Mouse (Mus musculus) lung, adult 2 months (tissue): Measurements from ENCODE around the gene Zkscan17. TPM values are rescaled to one million over a fixed set of nuclear protein-coding genes. Genes with fewer than 3 reads are reported as not detected.

Source experiments
- DNase-seq: peaks from one replicate; pipeline ENCODE4 v3.0.0; 2022
- H3K4me1 ChIP-seq: fragments of 200-500 bp; 2 replicates; pipeline ENCODE4 v1.6.1; 2011; ENCODE audit warnings: low read length; ENCODE audit not compliant: control insufficient read depth, insufficient read depth
- H3K4me3 ChIP-seq: fragments of 200-500 bp; replicated peaks from 2 replicates; pipeline ENCODE3; 2011; ENCODE audit warnings: low read depth, mild to moderate bottlenecking, control low read depth, low read length; ENCODE audit errors: extremely low read depth
- CTCF ChIP-seq: fragments of 200-500 bp; IDR thresholded peaks from 2 replicates; pipeline ENCODE4 v1.5.1; 2011; ENCODE audit warnings: mild to moderate bottlenecking, low read length, control low read depth; ENCODE audit not compliant: insufficient read depth
- POLR2A ChIP-seq: fragments of 200-500 bp; IDR thresholded peaks from 2 replicates; pipeline ENCODE4 v1.6.1; 2011; ENCODE audit warnings: low read depth, mild to moderate bottlenecking, control low read depth, low read length, borderline replicate concordance; ENCODE audit errors: extremely low read depth
- WGBS: fragments of 180-500 bp; shearing (Covaris S2); methylation state at CpG from one replicate; pipeline ENCODE4 v1.1.7; 2018; 5-methylcytosine and 5-hydroxymethylcytosine counted together
- polyA plus RNA-seq: library from polyadenylated mRNA; depleted of rRNA; stranded (reverse); fragments of >200 nt; gene quantifications from 2 replicates; pipeline ENCODE4 v1.2.3, GENCODE M21; 2012; rRNA removed

Zkscan17 gene
- polyA plus RNA-seq, 1 experiment: 12.9 TPM

DNA sequence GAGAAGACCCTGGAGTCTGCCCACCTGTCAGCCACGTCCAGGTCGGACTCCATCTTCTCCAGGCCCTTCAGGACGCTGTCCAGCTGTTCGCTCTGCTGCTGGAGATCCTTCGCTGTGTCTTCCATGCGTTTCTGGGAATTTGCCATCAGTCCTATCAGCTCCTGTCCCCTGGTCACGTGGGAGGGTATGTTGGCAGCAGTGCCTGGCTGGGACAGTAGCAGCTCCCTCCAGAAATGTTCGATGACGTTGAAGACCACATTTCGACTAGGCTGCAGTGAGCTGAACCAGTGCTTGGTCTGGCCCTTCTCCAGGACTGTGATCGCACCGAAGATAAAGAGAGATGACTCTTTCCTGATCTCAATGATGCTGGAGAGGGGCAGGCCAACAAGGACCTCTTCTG, 88.6 kb downstream of the Zkscan17 start:
- Histone ChIP-seq H3K4me1 (no peaks in the 10 kb centered on the region), H3K4me3 (no peak overlapping the region)
- TF ChIP-seq CTCF (no peak), POLR2A (no peak)
- no peak for DNase-seq
- 85% methylated on average over 12 of the region's 12 CpGs for WGBS

Other genes starting within 250 kb of the Zkscan17 start
- gene Wnt3a, start 236.0 kb downstream of the Zkscan17 start, polyA plus RNA-seq: 9.4 and 15.4 TPM in 2 replicates
- gene Wnt9a, start 219.8 kb downstream of the Zkscan17 start, polyA plus RNA-seq: 6.9 and 7.8 TPM in 2 replicates
- gene Prss38, start 151.1 kb downstream of the Zkscan17 start, polyA plus RNA-seq: not detected in 2 replicates
- 5.0 and 5.5 TPM in 2 replicates for gene Jmjd4, start 76.7 kb downstream of the Zkscan17 start, polyA plus RNA-seq
- 36.8 and 49.7 TPM in 2 replicates for gene Snap47, start 75.6 kb downstream of the Zkscan17 start, polyA plus RNA-seq
- 0.45 and 0.97 TPM in 2 replicates for gene Zfp867, start 54.3 kb downstream of the Zkscan17 start, polyA plus RNA-seq
- 1.6 and 2.2 TPM in 2 replicates for gene Nlrp3, start 14.8 kb upstream of the Zkscan17 start, polyA plus RNA-seq
- not detected in 2 replicates for gene Olfr222, start 49.5 kb upstream of the Zkscan17 start, polyA plus RNA-seq
- gene Olfr223, start 66.5 kb upstream of the Zkscan17 start, polyA plus RNA-seq: not detected in 2 replicates
- 164 and 239 TPM in 2 replicates for gene Mprip, start 134.6 kb upstream of the Zkscan17 start, polyA plus RNA-seq